Mouse (Mus musculus): ENCODE measurements around the gene Phox2b. TPM values are rescaled to one million over a fixed set of nuclear protein-coding genes. Genes with fewer than 3 reads are reported as not detected.

The Phox2b gene
- total RNA-seq, 1 experiment: 0.09 TPM

- H3K9me3 ChIP-seq (ENCODE audit: control insufficient read depth, insufficient read depth, low read depth, low read length): no peaks in the 10 kb centered on the region
- no peak overlapping the region for H3K27ac ChIP-seq (ENCODE audit: insufficient read depth, low read depth, low read length, poor library complexity, severe bottlenecking)
- TF ChIP-seq ZNF384 (IDR thresholded peaks at IDR 0.05; ENCODE audit: low read depth, low read length) (no peak), ZC3H11A (IDR thresholded peaks at IDR 0.05; ENCODE audit: borderline replicate concordance, low read depth, low read length) (no peak), MAFK (IDR thresholded peaks at IDR 0.05; ENCODE audit: insufficient read depth, low read depth, low read length) (no peak), HCFC1 (IDR thresholded peaks at IDR 0.05; ENCODE audit: borderline replicate concordance, insufficient read depth, low read length) (no peak), CHD2 (IDR thresholded peaks at IDR 0.05; ENCODE audit: low read depth, low read length) (no peak)
- peaks cover 3 to 5% of the 10 kb centered on the region in 2 experiments; a peak in 2 of 4 replicates for H3K4me1 ChIP-seq (ENCODE audit: control insufficient read depth in 2 of 2, insufficient read depth in 2 of 2, low read length in 2 of 2, poor library complexity in 1 of 2)
- no peaks in the 10 kb centered on the region for H3K36me3 ChIP-seq (ENCODE audit: control insufficient read depth, insufficient read depth, low read length, poor library complexity, severe bottlenecking)
- no peak overlapping the region for H3K9ac ChIP-seq (ENCODE audit: insufficient read depth, low read depth, low read length, poor library complexity, severe bottlenecking)
- no peak overlapping the region for H3K4me3 ChIP-seq (ENCODE audit: insufficient read depth in 1 of 2, low read depth in 1 of 2, low read length in 2 of 2, poor library complexity in 1 of 2, severe bottlenecking in 1 of 2)
- in situ Hi-C loops (cut with MboI; ENCODE audit: low sequenced_read_pairs in 2 of 2, unreplicated experiment in 2 of 2): no loop called here
- no peak for DNase-seq (ENCODE audit: low read depth, low spot score)
Measured at GRCm38 (mm10) chr5:67134698-67135097, 35.6 kb upstream of the Phox2b start.

GRCm38 (mm10) chr5:67131671-67132070, 32.6 kb upstream of the Phox2b start:
- Histone ChIP-seq H3K4me1 (ENCODE audit: control insufficient read depth in 2 of 2, insufficient read depth in 2 of 2, low read length in 2 of 2, poor library complexity in 1 of 2) (no peaks in the 10 kb centered on the region), H3K36me3 (ENCODE audit: control insufficient read depth, insufficient read depth, low read length, poor library complexity, severe bottlenecking) (no peaks in the 10 kb centered on the region), H3K9me3 (ENCODE audit: control insufficient read depth, insufficient read depth, low read depth, low read length) (no peaks in the 10 kb centered on the region), H3K27ac (ENCODE audit: insufficient read depth, low read depth, low read length, poor library complexity, severe bottlenecking) (0 out of 2 replicates have a peak overlapping the region, but pooled peaks have one; percentile 2), H3K4me3 (ENCODE audit: insufficient read depth in 1 of 2, low read depth in 1 of 2, low read length in 2 of 2, poor library complexity in 1 of 2, severe bottlenecking in 1 of 2) (no peak overlapping the region), H3K9ac (ENCODE audit: insufficient read depth, low read depth, low read length, poor library complexity, severe bottlenecking) (no peak overlapping the region)
- in situ Hi-C loops (cut with MboI; ENCODE audit: low sequenced_read_pairs in 2 of 2, unreplicated experiment in 2 of 2): no loop called here
- TF ChIP-seq ZC3H11A (IDR thresholded peaks at IDR 0.05; ENCODE audit: borderline replicate concordance, low read depth, low read length) (no peak), ZNF384 (IDR thresholded peaks at IDR 0.05; ENCODE audit: low read depth, low read length) (no peak), MAFK (IDR thresholded peaks at IDR 0.05; ENCODE audit: insufficient read depth, low read depth, low read length) (no peak), HCFC1 (IDR thresholded peaks at IDR 0.05; ENCODE audit: borderline replicate concordance, insufficient read depth, low read length) (no peak), CHD2 (IDR thresholded peaks at IDR 0.05; ENCODE audit: low read depth, low read length) (no peak)
- DNase-seq (ENCODE audit: low read depth, low spot score): no peak

GRCm38 (mm10) chr5:67106261-67106660, 7.2 kb upstream of the Phox2b start:
- no peak overlapping the region for H3K4me3 ChIP-seq (ENCODE audit: insufficient read depth in 1 of 2, low read depth in 1 of 2, low read length in 2 of 2, poor library complexity in 1 of 2, severe bottlenecking in 1 of 2)
- no peak for TF ChIP-seq MAFK (IDR thresholded peaks at IDR 0.05; ENCODE audit: insufficient read depth, low read depth, low read length)
- H3K9me3 ChIP-seq (ENCODE audit: control insufficient read depth, insufficient read depth, low read depth, low read length): no peaks in the 10 kb centered on the region
- in situ Hi-C loops (cut with MboI; ENCODE audit: low sequenced_read_pairs in 2 of 2, unreplicated experiment in 2 of 2): no loop called here
- DNase-seq (ENCODE audit: low read depth, low spot score): no peak
- H3K27ac ChIP-seq (ENCODE audit: insufficient read depth, low read depth, low read length, poor library complexity, severe bottlenecking): no peak overlapping the region
- no peak overlapping the region for H3K9ac ChIP-seq (ENCODE audit: insufficient read depth, low read depth, low read length, poor library complexity, severe bottlenecking)
- H3K36me3 ChIP-seq (ENCODE audit: control insufficient read depth, insufficient read depth, low read length, poor library complexity, severe bottlenecking): no peaks in the 10 kb centered on the region
- no peaks in the 10 kb centered on the region for H3K4me1 ChIP-seq (ENCODE audit: control insufficient read depth in 2 of 2, insufficient read depth in 2 of 2, low read length in 2 of 2, poor library complexity in 1 of 2)

- in situ Hi-C loops (cut with MboI; ENCODE audit: low sequenced_read_pairs in 2 of 2, unreplicated experiment in 2 of 2): no loop called here
- H3K4me3 ChIP-seq (ENCODE audit: insufficient read depth in 1 of 2, low read depth in 1 of 2, low read length in 2 of 2, poor library complexity in 1 of 2, severe bottlenecking in 1 of 2): no peak overlapping the region
Measured at GRCm38 (mm10) chr5:67103016-67103415, 3.9 kb upstream of the Phox2b start.

GRCm38 (mm10) chr5:67101793-67102600, 2.9 kb upstream of the Phox2b start:
- no peaks in the 10 kb centered on the region for H3K9me3 ChIP-seq (ENCODE audit: control insufficient read depth, insufficient read depth, low read depth, low read length)

More at GRCm38 (mm10) chr5:67103016-67103415, 3.9 kb upstream of the Phox2b start:
- no peaks in the 10 kb centered on the region for H3K9me3 ChIP-seq (ENCODE audit: control insufficient read depth, insufficient read depth, low read depth, low read length)
- no peaks in the 10 kb centered on the region for H3K36me3 ChIP-seq (ENCODE audit: control insufficient read depth, insufficient read depth, low read length, poor library complexity, severe bottlenecking)
- no peak overlapping the region for H3K9ac ChIP-seq (ENCODE audit: insufficient read depth, low read depth, low read length, poor library complexity, severe bottlenecking)
- no peak for TF ChIP-seq HCFC1 (IDR thresholded peaks at IDR 0.05; ENCODE audit: borderline replicate concordance, insufficient read depth, low read length)
- DNase-seq (ENCODE audit: low read depth, low spot score): no peak
- H3K4me1 ChIP-seq (ENCODE audit: control insufficient read depth in 2 of 2, insufficient read depth in 2 of 2, low read length in 2 of 2, poor library complexity in 1 of 2): no peaks in the 10 kb centered on the region
- H3K27ac ChIP-seq (ENCODE audit: insufficient read depth, low read depth, low read length, poor library complexity, severe bottlenecking): no peak overlapping the region

More at GRCm38 (mm10) chr5:67101793-67102600, 2.9 kb upstream of the Phox2b start:
- no peak for DNase-seq (ENCODE audit: low read depth, low spot score)
- TF ChIP-seq CHD2 (IDR thresholded peaks at IDR 0.05; ENCODE audit: low read depth, low read length) (no peak), HCFC1 (IDR thresholded peaks at IDR 0.05; ENCODE audit: borderline replicate concordance, insufficient read depth, low read length) (no peak), ZNF384 (IDR thresholded peaks at IDR 0.05; ENCODE audit: low read depth, low read length) (no peak), ZC3H11A (IDR thresholded peaks at IDR 0.05; ENCODE audit: borderline replicate concordance, low read depth, low read length) (no peak), MAFK (IDR thresholded peaks at IDR 0.05; ENCODE audit: insufficient read depth, low read depth, low read length) (no peak)
- Histone ChIP-seq H3K9ac (ENCODE audit: insufficient read depth, low read depth, low read length, poor library complexity, severe bottlenecking) (no peak overlapping the region), H3K36me3 (ENCODE audit: control insufficient read depth, insufficient read depth, low read length, poor library complexity, severe bottlenecking) (no peaks in the 10 kb centered on the region), H3K4me3 (ENCODE audit: insufficient read depth in 1 of 2, low read depth in 1 of 2, low read length in 2 of 2, poor library complexity in 1 of 2, severe bottlenecking in 1 of 2) (no peak overlapping the region), H3K4me1 (ENCODE audit: control insufficient read depth in 2 of 2, insufficient read depth in 2 of 2, low read length in 2 of 2, poor library complexity in 1 of 2) (0 out of 4 replicates have a peak, but pooled peaks cover 0 to 2% of the 10 kb centered on the region in 2 experiments), H3K27ac (ENCODE audit: insufficient read depth, low read depth, low read length, poor library complexity, severe bottlenecking) (no peak overlapping the region)
- in situ Hi-C loops (cut with MboI; ENCODE audit: low sequenced_read_pairs in 2 of 2, unreplicated experiment in 2 of 2): no loop called here

Data from ES-E14 (cell line).